Mouse (Mus musculus): ENCODE data around the gene Plekhg3. TPM values are rescaled to one million over a fixed set of nuclear protein-coding genes. Genes with fewer than 3 reads are reported as not detected.
A peak's percentile ranks its signal among the peaks of the same experiment; 100 is the strongest.

Plekhg3 gene
- polyA plus RNA-seq, 1 experiment from 2014 or later = 1.5 TPM

DNA sequence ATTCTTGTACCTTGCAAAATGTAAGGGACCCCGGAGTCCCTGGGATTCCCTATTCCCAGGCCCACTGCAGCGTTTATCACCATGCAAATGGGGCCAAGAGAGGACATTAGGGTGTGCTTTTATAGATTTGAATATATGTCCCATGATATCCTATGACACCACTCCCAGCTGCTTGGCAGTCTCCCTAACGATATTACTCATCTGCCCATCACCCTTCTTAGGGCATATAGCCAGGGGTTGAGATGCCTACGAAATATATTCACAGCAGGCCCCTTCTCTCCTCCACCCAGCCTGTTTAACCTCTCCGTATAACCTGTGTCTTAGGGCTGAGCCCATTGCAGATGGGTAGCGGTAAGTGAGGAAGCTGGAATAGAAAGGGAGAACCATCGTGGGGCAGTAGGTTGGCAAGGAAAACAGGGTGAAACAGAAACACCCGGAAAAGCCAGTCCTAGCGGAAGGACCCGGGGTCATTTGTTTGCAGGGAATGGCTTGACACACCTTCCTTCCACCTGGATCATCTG is 10.1 kb downstream of the Plekhg3 start:
- 0 out of 2 replicates have a peak, but pooled peaks cover under 1% of the 10 kb centered on the region for H3K27me3 ChIP-seq (ENCODE audit: control insufficient read depth, insufficient read depth, low read length)
- no peak overlapping the region for H3K27ac ChIP-seq (ENCODE audit: low read depth, low read length)
- ATAC-seq (ENCODE audit: insufficient read depth, low FRiP score, low TSS enrichment) (no peak), DNase-seq (ENCODE audit: low spot score) (no peak)
- H3K4me3 ChIP-seq (ENCODE audit: low read depth, low read length) = no peak overlapping the region
- 80% methylated on average over 10 of the region's 10 CpGs for WGBS
- no peak overlapping the region for H3K9ac ChIP-seq (ENCODE audit: low read length)
- H3K4me1 ChIP-seq (ENCODE audit: control insufficient read depth, insufficient read depth, low read length) = no peaks in the 10 kb centered on the region
- no peak overlapping the region for H3K4me2 ChIP-seq (ENCODE audit: low read depth)
- H3K36me3 ChIP-seq (ENCODE audit: control insufficient read depth, insufficient read depth, low read length) = no peaks in the 10 kb centered on the region
- H3K9me3 ChIP-seq (ENCODE audit: control insufficient read depth, low read length) = no peaks in the 10 kb centered on the region

DNA sequence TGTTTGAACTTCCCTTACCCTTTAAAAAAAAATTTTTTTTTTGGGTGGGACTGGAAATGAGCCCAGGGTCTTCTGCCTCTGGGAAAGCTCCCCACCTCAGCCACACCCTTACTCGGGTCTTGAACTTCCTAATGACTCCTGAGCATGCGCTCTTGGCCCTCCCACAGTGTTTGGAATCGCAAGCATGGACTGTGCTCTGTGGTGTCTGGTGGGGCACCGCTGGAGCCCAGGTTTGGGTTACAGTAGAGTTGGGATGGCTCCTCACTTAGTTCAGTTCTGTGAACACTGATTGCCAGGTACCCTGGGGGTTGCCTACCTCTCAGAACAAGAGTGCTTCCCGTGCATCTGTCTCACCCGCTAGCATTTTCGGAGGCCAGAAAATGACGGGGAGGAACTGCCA is 10.8 kb downstream of the Plekhg3 start:
- peaks cover 3% of the 10 kb centered on the region; the same call in 1 of the 2 replicates for H3K4me1 ChIP-seq (ENCODE audit: control insufficient read depth, insufficient read depth, low read length)
- H3K36me3 ChIP-seq (ENCODE audit: control insufficient read depth, insufficient read depth, low read length) = no peaks in the 10 kb centered on the region
- no peaks in the 10 kb centered on the region for H3K9me3 ChIP-seq (ENCODE audit: control insufficient read depth, low read length)
- H3K4me3 ChIP-seq (ENCODE audit: low read depth, low read length) = no peak overlapping the region
- no peak for DNase-seq (ENCODE audit: low spot score)
- H3K27ac ChIP-seq (ENCODE audit: low read depth, low read length) = no peak overlapping the region
- no peak overlapping the region for H3K4me2 ChIP-seq (ENCODE audit: low read depth)
- WGBS = 28% methylated on average over 8 of the region's 8 CpGs
- H3K27me3 ChIP-seq (ENCODE audit: control insufficient read depth, insufficient read depth, low read length) = no peaks in the 10 kb centered on the region
- no peak overlapping the region for H3K9ac ChIP-seq (ENCODE audit: low read length)
- no peak for ATAC-seq (ENCODE audit: insufficient read depth, low FRiP score, low TSS enrichment)

DNA sequence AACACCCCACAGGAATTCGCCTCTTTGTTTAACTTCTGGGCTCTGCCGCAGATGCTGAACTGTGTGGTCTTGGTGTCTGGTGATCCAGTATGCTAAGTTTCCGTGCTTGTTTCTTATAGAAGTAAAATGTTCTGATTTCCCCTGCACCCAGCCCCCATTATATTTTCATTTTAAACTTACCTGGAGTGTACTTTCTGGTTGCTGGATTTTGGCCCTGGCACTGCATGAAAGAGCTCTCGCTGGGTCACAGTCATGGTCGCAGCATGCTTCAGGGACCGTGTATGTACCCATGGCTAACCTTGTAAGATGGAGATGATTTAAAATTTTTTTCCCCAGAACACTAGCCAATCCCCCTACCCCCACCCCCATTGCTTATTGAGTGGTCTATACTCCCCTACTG is 11.2 kb downstream of the Plekhg3 start:
- 78% methylated on average over 6 of the region's 6 CpGs for WGBS
- no peak overlapping the region for H3K4me3 ChIP-seq (ENCODE audit: low read depth, low read length)
- no peaks in the 10 kb centered on the region for H3K36me3 ChIP-seq (ENCODE audit: control insufficient read depth, insufficient read depth, low read length)
- H3K9me3 ChIP-seq (ENCODE audit: control insufficient read depth, low read length) = no peaks in the 10 kb centered on the region
- DNase-seq (ENCODE audit: low spot score) = no peak
- H3K27ac ChIP-seq (ENCODE audit: low read depth, low read length) = no peak overlapping the region
- ATAC-seq (ENCODE audit: insufficient read depth, low FRiP score, low TSS enrichment) = no peak
- peaks cover 6% of the 10 kb centered on the region for H3K4me1 ChIP-seq (ENCODE audit: control insufficient read depth, insufficient read depth, low read length)
- no peak overlapping the region for H3K9ac ChIP-seq (ENCODE audit: low read length)
- no peak overlapping the region for H3K4me2 ChIP-seq (ENCODE audit: low read depth)
- H3K27me3 ChIP-seq (ENCODE audit: control insufficient read depth, insufficient read depth, low read length) = no peaks in the 10 kb centered on the region

DNA sequence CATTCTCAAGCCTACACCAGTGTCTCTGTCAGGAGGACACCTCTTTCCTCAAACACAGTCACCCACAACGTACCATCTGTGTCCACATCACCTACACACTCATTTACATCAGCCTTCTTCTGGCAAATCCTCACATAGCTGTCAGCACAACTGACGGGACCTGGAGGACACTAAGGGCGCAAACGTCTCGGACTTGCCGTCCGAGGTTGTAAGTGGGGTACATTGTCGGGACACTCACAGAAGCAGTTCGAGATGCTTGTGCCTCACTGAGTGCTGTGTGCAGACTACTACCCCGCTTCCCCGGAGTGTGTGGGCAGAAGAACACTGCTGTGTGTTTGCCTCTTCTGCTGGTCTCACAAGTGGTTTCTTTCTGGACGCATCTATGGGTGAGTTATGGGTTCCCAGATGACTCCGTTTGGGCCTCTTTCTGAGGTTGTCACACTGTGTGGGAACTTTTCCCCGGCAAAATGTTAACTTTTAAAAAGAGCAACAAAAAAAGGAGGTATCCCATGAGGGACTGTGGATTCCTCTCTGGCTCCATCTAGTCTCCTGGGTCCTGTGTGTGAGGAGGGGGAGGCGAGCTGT is 15.2 kb downstream of the Plekhg3 start:
- Histone ChIP-seq H3K9ac (ENCODE audit: low read length) (no peak overlapping the region), H3K9me3 (ENCODE audit: control insufficient read depth, low read length) (no peaks in the 10 kb centered on the region), H3K4me2 (ENCODE audit: low read depth) (no peak overlapping the region), H3K36me3 (ENCODE audit: control insufficient read depth, insufficient read depth, low read length) (no peaks in the 10 kb centered on the region), H3K27me3 (ENCODE audit: control insufficient read depth, insufficient read depth, low read length) (peaks cover 6% of the 10 kb centered on the region; the same call in 1 of the 2 replicates), H3K27ac (ENCODE audit: low read depth, low read length) (no peak overlapping the region), H3K4me3 (ENCODE audit: low read depth, low read length) (no peak overlapping the region), H3K4me1 (ENCODE audit: control insufficient read depth, insufficient read depth, low read length) (peaks cover 18% of the 10 kb centered on the region)
- 48% methylated on average over 15 of the region's 15 CpGs for WGBS
- ATAC-seq (ENCODE audit: insufficient read depth, low FRiP score, low TSS enrichment) (no peak), DNase-seq (ENCODE audit: low spot score) (no peak)

DNA sequence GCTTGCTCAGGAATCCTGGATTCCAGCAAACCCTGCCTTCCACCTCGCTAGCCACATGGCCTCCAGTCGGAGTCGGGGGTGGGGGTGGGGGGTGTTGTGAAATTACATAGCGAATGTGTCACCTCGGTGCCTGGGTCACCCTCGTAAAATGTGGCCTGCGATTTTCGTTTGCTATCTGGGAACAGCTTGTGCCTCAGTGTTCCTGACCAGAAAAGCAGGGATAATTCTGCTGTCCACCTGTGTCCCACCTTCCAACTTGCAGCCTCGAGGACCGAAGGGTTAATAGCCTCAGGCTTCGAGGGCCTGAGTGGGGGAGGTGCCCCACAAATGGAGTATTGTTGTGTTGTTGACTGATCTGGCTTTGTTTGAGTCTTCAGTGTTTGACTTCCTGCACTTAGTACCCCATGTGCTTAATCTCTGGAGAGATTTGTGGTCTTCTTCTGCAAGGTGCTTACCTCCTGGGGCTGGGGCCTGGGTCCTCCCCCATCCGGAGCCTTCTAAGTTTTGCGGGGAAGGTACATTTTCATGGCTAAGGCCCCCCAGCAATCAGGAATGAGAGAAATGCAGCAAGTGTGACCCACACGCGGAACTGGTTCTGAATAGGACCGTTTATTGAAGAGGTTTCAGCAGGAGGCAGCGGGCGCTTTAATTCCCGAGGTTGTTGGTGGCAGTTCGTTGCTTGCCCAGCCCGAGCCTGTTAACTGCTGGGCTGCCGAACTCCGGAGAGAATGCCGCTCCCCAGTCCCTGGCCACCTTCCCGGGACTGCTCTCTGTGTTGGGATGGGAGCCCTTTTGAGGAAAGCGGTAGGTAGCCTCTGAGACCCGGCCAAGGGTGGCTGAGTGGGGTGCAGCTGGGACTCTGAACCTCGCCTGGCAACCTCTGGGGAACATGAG is 15.9 kb downstream of the Plekhg3 start:
- ATAC-seq (ENCODE audit: insufficient read depth, low FRiP score, low TSS enrichment) (no peak), DNase-seq (ENCODE audit: low spot score) (no peak)
- Histone ChIP-seq H3K4me2 (ENCODE audit: low read depth) (peak overlapping the region; percentile 23), H3K27me3 (ENCODE audit: control insufficient read depth, insufficient read depth, low read length) (peaks cover 6% of the 10 kb centered on the region; the same call in 1 of the 2 replicates), H3K9ac (ENCODE audit: low read length) (peak overlapping the region; percentile 35), H3K4me1 (ENCODE audit: control insufficient read depth, insufficient read depth, low read length) (peaks cover 18% of the 10 kb centered on the region), H3K9me3 (ENCODE audit: control insufficient read depth, low read length) (no peaks in the 10 kb centered on the region), H3K27ac (ENCODE audit: low read depth, low read length) (no peak overlapping the region), H3K36me3 (ENCODE audit: control insufficient read depth, insufficient read depth, low read length) (no peaks in the 10 kb centered on the region), H3K4me3 (ENCODE audit: low read depth, low read length) (0 out of 2 replicates have a peak overlapping the region, but pooled peaks have one; percentile 1)
- WGBS = 5% methylated on average over 28 of the region's 28 CpGs

DNA sequence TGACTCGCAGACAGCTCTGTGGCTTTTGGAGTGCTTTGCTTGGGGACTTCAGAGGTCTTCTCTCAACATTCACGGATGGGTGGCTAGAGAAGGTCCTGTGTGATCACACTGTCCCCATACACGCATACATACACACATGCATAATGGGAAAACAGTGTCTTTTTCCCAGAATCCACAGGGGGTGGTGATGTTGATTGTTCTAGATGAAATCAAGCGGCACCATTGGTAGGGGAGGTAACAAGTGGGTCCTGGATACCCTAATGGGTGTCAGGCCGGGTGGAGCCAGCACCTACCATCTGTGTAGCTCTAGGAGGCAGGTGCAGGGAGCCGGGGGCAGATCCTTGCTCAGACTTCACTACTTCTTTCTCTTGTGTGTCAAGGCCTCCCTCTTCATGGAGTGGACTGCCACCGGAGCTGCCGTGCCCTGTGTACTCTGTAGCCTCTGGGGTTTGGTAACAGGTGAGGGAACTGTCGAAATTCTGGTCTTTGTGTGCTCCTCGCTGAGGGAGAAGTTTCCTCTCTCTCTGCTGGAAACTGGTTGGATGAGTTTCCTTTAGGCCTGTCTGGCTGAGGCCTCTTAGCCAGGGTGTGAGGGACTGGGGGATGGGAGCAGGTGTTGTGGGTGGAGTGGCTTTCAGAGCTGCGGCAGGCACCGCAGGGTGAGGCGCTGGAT is 16.9 kb downstream of the Plekhg3 start:
- Histone ChIP-seq H3K27me3 (ENCODE audit: control insufficient read depth, insufficient read depth, low read length) (peaks cover 6% of the 10 kb centered on the region; the same call in 1 of the 2 replicates), H3K9me3 (ENCODE audit: control insufficient read depth, low read length) (no peaks in the 10 kb centered on the region), H3K4me1 (ENCODE audit: control insufficient read depth, insufficient read depth, low read length) (peaks cover 18% of the 10 kb centered on the region), H3K9ac (ENCODE audit: low read length) (no peak overlapping the region), H3K27ac (ENCODE audit: low read depth, low read length) (no peak overlapping the region), H3K36me3 (ENCODE audit: control insufficient read depth, insufficient read depth, low read length) (no peaks in the 10 kb centered on the region), H3K4me2 (ENCODE audit: low read depth) (no peak overlapping the region), H3K4me3 (ENCODE audit: low read depth, low read length) (no peak overlapping the region)
- DNase-seq (ENCODE audit: low spot score) = no peak
- 20% methylated on average over 13 of the region's 13 CpGs for WGBS
- ATAC-seq (ENCODE audit: insufficient read depth, low FRiP score, low TSS enrichment) = no peak

DNA sequence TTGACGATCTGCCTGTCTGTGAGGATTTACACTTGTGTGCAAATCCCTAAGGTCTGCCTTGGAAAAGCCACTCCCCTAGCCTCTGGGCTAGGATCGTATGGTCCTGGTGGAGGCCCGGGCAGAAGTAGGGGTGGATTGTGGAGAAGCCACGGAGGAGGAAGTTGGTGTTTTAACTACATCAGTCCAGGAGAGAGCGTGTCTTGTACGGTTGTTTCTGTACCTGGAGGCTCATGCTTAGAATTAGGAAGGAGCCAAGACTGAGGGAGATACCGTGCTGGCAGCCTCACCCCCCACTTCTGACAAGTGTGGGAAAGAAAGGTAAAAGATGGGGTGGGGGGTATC is 17.4 kb downstream of the Plekhg3 start:
- no peak overlapping the region for H3K4me2 ChIP-seq (ENCODE audit: low read depth)
- H3K4me3 ChIP-seq (ENCODE audit: low read depth, low read length) = no peak overlapping the region
- H3K36me3 ChIP-seq (ENCODE audit: control insufficient read depth, insufficient read depth, low read length) = no peaks in the 10 kb centered on the region
- H3K27ac ChIP-seq (ENCODE audit: low read depth, low read length) = no peak overlapping the region
- ATAC-seq (ENCODE audit: insufficient read depth, low FRiP score, low TSS enrichment) (no peak), DNase-seq (ENCODE audit: low spot score) (no peak)
- WGBS = 25% methylated on average over 7 of the region's 7 CpGs
- no peaks in the 10 kb centered on the region for H3K9me3 ChIP-seq (ENCODE audit: control insufficient read depth, low read length)
- peaks cover 6% of the 10 kb centered on the region; the same call in 1 of the 2 replicates for H3K27me3 ChIP-seq (ENCODE audit: control insufficient read depth, insufficient read depth, low read length)
- H3K9ac ChIP-seq (ENCODE audit: low read length) = no peak overlapping the region
- peaks cover 18% of the 10 kb centered on the region for H3K4me1 ChIP-seq (ENCODE audit: control insufficient read depth, insufficient read depth, low read length)

DNA sequence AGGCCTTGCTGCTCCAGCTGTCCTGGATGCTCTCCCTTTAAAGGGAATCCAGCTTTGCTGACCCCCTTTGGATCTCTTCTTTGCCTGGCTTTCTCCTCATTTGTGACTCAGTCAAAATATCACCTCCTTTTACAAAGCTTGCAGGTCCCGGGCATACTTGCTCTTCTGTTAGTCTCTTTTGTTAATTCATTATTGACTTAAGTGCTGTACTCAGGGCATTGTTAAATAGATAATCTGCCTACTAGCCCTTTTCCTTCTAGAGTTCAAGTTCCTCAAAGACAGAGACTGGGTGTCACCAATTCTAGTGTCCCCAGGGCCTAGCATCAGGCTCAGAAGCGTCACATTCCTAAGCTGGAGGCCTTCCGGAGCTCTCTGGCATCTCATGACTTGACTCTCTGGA is 18.5 kb downstream of the Plekhg3 start:
- no peaks in the 10 kb centered on the region for H3K9me3 ChIP-seq (ENCODE audit: control insufficient read depth, low read length)
- 79% methylated on average over 3 of the region's 3 CpGs for WGBS
- H3K9ac ChIP-seq (ENCODE audit: low read length) = no peak overlapping the region
- H3K36me3 ChIP-seq (ENCODE audit: control insufficient read depth, insufficient read depth, low read length) = no peaks in the 10 kb centered on the region
- H3K27ac ChIP-seq (ENCODE audit: low read depth, low read length) = no peak overlapping the region
- H3K4me3 ChIP-seq (ENCODE audit: low read depth, low read length) = no peak overlapping the region
- no peak overlapping the region for H3K4me2 ChIP-seq (ENCODE audit: low read depth)
- DNase-seq (ENCODE audit: low spot score) (no peak), ATAC-seq (ENCODE audit: insufficient read depth, low FRiP score, low TSS enrichment) (no peak)
- peaks cover 18% of the 10 kb centered on the region for H3K4me1 ChIP-seq (ENCODE audit: control insufficient read depth, insufficient read depth, low read length)
- H3K27me3 ChIP-seq (ENCODE audit: control insufficient read depth, insufficient read depth, low read length) = peaks cover 6% of the 10 kb centered on the region; the same call in 1 of the 2 replicates

Data from neural tube, embryonic 11.5 days (tissue).